Mouse (Mus musculus) lung, postnatal 0 days (tissue): ENCODE measurements around the gene Fermt2. TPM values are rescaled to one million over a fixed set of nuclear protein-coding genes. Genes with fewer than 3 reads are reported as not detected.
"Not testable (repeated sequence)": the region's sequence is repeated elsewhere in the genome, so short reads cannot be mapped to it uniquely, and the experiment has no call there.

Source experiments
- ATAC-seq: fragments of 200-750 bp; cut with Nextera tagmentation; 2 replicates; pipeline ENCODE4 v1.8.0; 2017; ENCODE audit warnings: moderate library complexity
- DNase-seq: peaks from one replicate; pipeline ENCODE4 v3.0.0-alpha.2; 2016; ENCODE audit warnings: low spot score
- H3K27ac ChIP-seq: fragments of 300-500 bp; sonication (generic); 2 replicates; pipeline ENCODE4 v1.5.1; 2014; ENCODE audit warnings: antibody characterized with exemption, mild to moderate bottlenecking, low read length, mixed read lengths
- H3K27me3 ChIP-seq: fragments of 300-500 bp; sonication (generic); replicated peaks from 2 replicates; pipeline ENCODE4 v1.6.1; 2014; ENCODE audit warnings: low read length, mixed read lengths; ENCODE audit not compliant: insufficient read depth
- H3K36me3 ChIP-seq: fragments of 300-500 bp; sonication (generic); 2 replicates; pipeline ENCODE4 v1.6.1; 2014; ENCODE audit warnings: low read length, mixed read lengths; ENCODE audit not compliant: insufficient read depth
- H3K4me1 ChIP-seq: fragments of 300-500 bp; sonication (generic); 2 replicates; pipeline ENCODE4 v1.6.1; 2014; ENCODE audit warnings: antibody characterized with exemption, low read depth, low read length, mixed read lengths; ENCODE audit not compliant: insufficient read depth
- H3K4me2 ChIP-seq: fragments of 300-500 bp; sonication (generic); replicated peaks from 2 replicates; pipeline ENCODE4 v1.6.1; 2014; ENCODE audit warnings: low read depth, mild to moderate bottlenecking, low read length, moderate library complexity, mixed read lengths
- H3K4me3 ChIP-seq: fragments of 300-500 bp; sonication (generic); 2 replicates; pipeline ENCODE4 v1.5.1; 2014; ENCODE audit warnings: low read depth, low read length
- H3K9ac ChIP-seq: fragments of 300-500 bp; sonication (generic); replicated peaks from 2 replicates; pipeline ENCODE4 v1.6.1; 2014; ENCODE audit warnings: low read depth, mild to moderate bottlenecking
- H3K9me3 ChIP-seq: fragments of 300-500 bp; sonication (generic); 2 replicates; pipeline ENCODE4 v1.6.1; 2016; ENCODE audit warnings: low read length, mixed read lengths
- CTCF ChIP-seq: IDR thresholded peaks from 2 replicates; pipeline ENCODE4 v1.5.1; 2016; ENCODE audit warnings: antibody characterized with exemption, mild to moderate bottlenecking
- EP300 ChIP-seq: IDR thresholded peaks from 2 replicates; pipeline ENCODE4 v1.6.1; 2016; ENCODE audit warnings: antibody characterized with exemption, mild to moderate bottlenecking, control low read depth
- WGBS: fragments of 180-500 bp; shearing (Covaris S2); extraction: QIAGEN DNeasy Blood & Tissue Kit; methylation state at CpG from one replicate; pipeline ENCODE4 v1.1.7; 2014; 5-methylcytosine and 5-hydroxymethylcytosine counted together
- polyA plus RNA-seq: library from polyadenylated mRNA; unstranded; fragments of >200 nt; fragmentation: Nextera tagmentation; extraction: Ambion mirVana; gene quantifications from 2 replicates; pipeline ENCODE4 v1.2.1, GENCODE M21; 2015

Gene Fermt2
- polyA plus RNA-seq, 1 experiment from 2014 or later, result 362 TPM

- H3K9me3 ChIP-seq, result no peaks in the 10 kb centered on the region
- H3K27ac ChIP-seq, result peak overlapping the region; percentile 76
- no peaks in the 10 kb centered on the region for H3K27me3 ChIP-seq
- ATAC-seq, result no peak
- WGBS, result 95% methylated on average over 4 of the region's 4 CpGs
- H3K9ac ChIP-seq, result no peak overlapping the region
- H3K4me3 ChIP-seq, result no peak overlapping the region
- no peaks in the 10 kb centered on the region for H3K36me3 ChIP-seq
- no peak for DNase-seq
- H3K4me2 ChIP-seq, result no peak overlapping the region
- no peak for TF ChIP-seq EP300
- TF ChIP-seq CTCF, result peak; percentile 59
- 0 out of 2 replicates have a peak, but pooled peaks cover 4% of the 10 kb centered on the region for H3K4me1 ChIP-seq
Observed at GRCm38 (mm10) chr14:45492668-45493067, 37.2 kb downstream of the Fermt2 start.

GRCm38 (mm10) chr14:45492038-45492437, 37.9 kb downstream of the Fermt2 start:
- Histone ChIP-seq H3K27me3 (no peaks in the 10 kb centered on the region), H3K4me1 (0 out of 2 replicates have a peak, but pooled peaks cover 4% of the 10 kb centered on the region), H3K36me3 (no peaks in the 10 kb centered on the region), H3K4me2 (no peak overlapping the region), H3K9me3 (no peaks in the 10 kb centered on the region), H3K27ac (peak overlapping the region; percentile 79), H3K4me3 (no peak overlapping the region), H3K9ac (no peak overlapping the region)
- DNase-seq, result peak; percentile 97
- ATAC-seq, result peak; percentile 95
- TF ChIP-seq EP300, result peak; percentile 98
- TF ChIP-seq CTCF, result no peak
- WGBS, result 16% methylated on average over 4 of the region's 4 CpGs

GRCm38 (mm10) chr14:45487201-45487600, 42.7 kb downstream of the Fermt2 start:
- not testable (repeated sequence) for H3K4me1 ChIP-seq, H3K4me2 ChIP-seq, H3K4me3 ChIP-seq, H3K9me3 ChIP-seq, DNase-seq, H3K9ac ChIP-seq, H3K27ac ChIP-seq, H3K36me3 ChIP-seq, ATAC-seq, H3K27me3 ChIP-seq
- WGBS, result 88% methylated on average over 2 of the region's 2 CpGs

- 88% methylated on average over 11 of the region's 11 CpGs for WGBS
- H3K4me2 ChIP-seq, H3K4me3 ChIP-seq, ATAC-seq, H3K9me3 ChIP-seq, H3K4me1 ChIP-seq, H3K9ac ChIP-seq, H3K27me3 ChIP-seq, H3K27ac ChIP-seq, DNase-seq: not testable (repeated sequence)
- H3K36me3 ChIP-seq, result peaks cover 17% of the 10 kb centered on the region; the same call in 1 of the 2 replicates
Observed at GRCm38 (mm10) chr14:45483361-45483760, 46.6 kb downstream of the Fermt2 start.

DNA sequence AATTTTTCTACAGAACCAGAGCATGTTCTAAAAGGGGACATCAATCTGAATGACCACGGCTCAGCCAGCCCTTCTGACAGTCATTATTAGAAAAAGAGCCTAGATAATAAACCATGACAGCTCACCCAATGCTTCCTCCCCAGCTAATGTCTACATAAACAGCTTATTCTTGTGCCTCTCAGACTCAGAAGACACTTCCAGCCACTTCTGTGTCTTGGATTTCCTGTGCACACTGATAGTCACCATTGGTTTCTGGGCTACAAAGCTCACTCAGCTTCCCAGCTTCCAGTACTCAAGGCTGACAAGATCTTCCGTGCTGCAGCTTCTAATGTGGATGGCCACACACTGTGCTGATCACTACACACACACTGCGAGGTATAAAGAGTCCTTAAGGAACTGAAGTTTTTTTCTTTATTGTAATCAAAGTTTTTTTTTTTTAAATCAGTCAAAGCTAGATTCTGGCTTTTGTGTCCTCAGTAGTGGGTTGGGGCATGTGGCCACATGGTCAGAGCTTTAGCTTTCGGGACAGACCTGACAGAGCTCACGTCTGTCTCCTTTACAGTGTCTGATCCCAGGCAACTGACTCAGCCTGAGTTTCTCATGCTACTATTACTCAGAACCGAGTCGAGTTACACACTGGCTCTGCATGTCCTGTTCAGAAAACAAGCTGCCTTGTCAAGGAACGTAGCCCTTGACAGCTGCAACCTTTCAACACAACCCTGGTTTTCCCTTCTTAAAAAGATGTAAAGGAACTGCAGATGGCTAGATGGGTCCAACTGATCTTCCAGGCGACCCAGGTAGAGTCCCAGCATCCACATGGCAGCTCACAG, 50.7 kb downstream of the Fermt2 start:
- no peak for TF ChIP-seq CTCF
- no peak for TF ChIP-seq EP300
- ATAC-seq (peak; percentile 53; the same call in 1 of the 2 replicates), DNase-seq (peak; percentile 48)
- Histone ChIP-seq H3K27ac (peak overlapping the region; percentile 66), H3K36me3 (peaks cover 24% of the 10 kb centered on the region; the same call in 1 of the 2 replicates), H3K4me3 (no peak overlapping the region), H3K4me2 (no peak overlapping the region), H3K4me1 (peaks cover 8% of the 10 kb centered on the region; the same call in 1 of the 2 replicates), H3K9me3 (no peaks in the 10 kb centered on the region), H3K27me3 (no peaks in the 10 kb centered on the region), H3K9ac (no peak overlapping the region)
- WGBS, result 33% methylated on average over 9 of the region's 9 CpGs

DNA sequence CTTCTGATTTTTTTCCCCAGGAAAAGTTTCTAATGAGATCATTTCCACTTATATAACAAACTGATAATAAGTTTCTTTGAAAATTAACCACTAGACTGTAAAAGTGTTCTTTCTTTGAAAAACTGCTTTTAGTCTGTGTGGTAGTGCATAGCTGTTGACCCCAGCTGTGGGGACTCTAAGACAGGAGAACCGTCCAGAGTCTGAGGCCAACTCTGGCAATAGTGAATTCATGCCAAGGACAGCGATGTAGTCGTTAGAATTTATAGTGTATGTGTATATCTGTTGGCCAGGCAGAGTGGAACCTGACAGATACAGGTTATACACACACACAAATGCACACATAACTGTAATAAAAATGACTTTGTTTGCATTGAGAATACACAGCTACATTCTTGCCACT, 51.4 kb downstream of the Fermt2 start:
- ATAC-seq (peak; percentile 48; the same call in 1 of the 2 replicates), DNase-seq (peak; percentile 58)
- H3K36me3 ChIP-seq, result peaks cover 24% of the 10 kb centered on the region; the same call in 1 of the 2 replicates
- H3K4me1 ChIP-seq, result peaks cover 8% of the 10 kb centered on the region; the same call in 1 of the 2 replicates
- no peak overlapping the region for H3K9ac ChIP-seq
- WGBS, result 29% methylated on average over 3 of the region's 3 CpGs
- H3K4me3 ChIP-seq, result no peak overlapping the region
- H3K27ac ChIP-seq, result peak overlapping the region; percentile 66; the same call in 1 of the 2 replicates
- no peak for TF ChIP-seq CTCF
- TF ChIP-seq EP300, result no peak
- H3K4me2 ChIP-seq, result no peak overlapping the region
- no peaks in the 10 kb centered on the region for H3K27me3 ChIP-seq
- H3K9me3 ChIP-seq, result no peaks in the 10 kb centered on the region
